Mouse (Mus musculus) brain, embryonic 14.5 days (tissue): ENCODE results near the gene Olfr921.

Experiments used
- CTCF ChIP-seq: fragments of 200-500 bp; IDR thresholded peaks from 2 replicates; pipeline ENCODE4 v1.5.1; 2012; ENCODE audit warnings: inconsistent platforms, mild to moderate bottlenecking, moderate library complexity, borderline replicate concordance; ENCODE audit not compliant: insufficient read depth, insufficient read length; ENCODE audit errors: extremely low read depth
- POLR2A ChIP-seq: fragments of 200-500 bp; IDR thresholded peaks from 2 replicates; pipeline ENCODE4 v1.6.1; 2012; ENCODE audit warnings: mild to moderate bottlenecking, inconsistent platforms, borderline replicate concordance; ENCODE audit not compliant: poor library complexity, insufficient read depth, insufficient read length, severe bottlenecking; ENCODE audit errors: extremely low read depth

- no peak for TF ChIP-seq POLR2A
- TF ChIP-seq CTCF, result no peak
Observed at GRCm38 (mm10) chr9:38744619-38745315, 28.1 kb upstream of the Olfr921 start.
